Mouse (Mus musculus): ENCODE results near the gene Inpp5k. TPM values are rescaled to one million over a fixed set of nuclear protein-coding genes. Genes with fewer than 3 reads are reported as not detected.
"Not testable (repeated sequence)": the region's sequence is repeated elsewhere in the genome, so short reads cannot be mapped to it uniquely, and the experiment has no call there.

The Inpp5k gene
- polyA plus RNA-seq, 1 experiment from 2014 or later: 40.0 TPM

- Histone ChIP-seq H3K36me3 (ENCODE audit: control insufficient read depth, insufficient read depth, low read length) (peaks cover 11% of the 10 kb centered on the region), H3K4me2 (ENCODE audit: low read length) (no peak overlapping the region), H3K9me3 (replicated peaks; ENCODE audit: control insufficient read depth, low read length, poor library complexity, severe bottlenecking) (no peaks in the 10 kb centered on the region), H3K4me1 (ENCODE audit: control insufficient read depth, insufficient read depth, low read length) (peaks cover 5% of the 10 kb centered on the region), H3K4me3 (ENCODE audit: low read depth, low read length) (no peak overlapping the region), H3K27ac (ENCODE audit: low read length) (no peak overlapping the region), H3K9ac (ENCODE audit: low read depth, low read length) (no peak overlapping the region), H3K27me3 (ENCODE audit: control insufficient read depth, insufficient read depth, low read depth, low read length) (no peaks in the 10 kb centered on the region)
- 94% methylated on average over 1 of the region's 1 CpGs for WGBS
- ATAC-seq: no peak
Measured at GRCm38 (mm10) chr11:75689977-75690376, 59.2 kb downstream of the Inpp5k start.

GRCm38 (mm10) chr11:75691047-75691446 is 60.3 kb downstream of the Inpp5k start:
- Histone ChIP-seq H3K4me3 (ENCODE audit: low read depth, low read length) (no peak overlapping the region), H3K9me3 (replicated peaks; ENCODE audit: control insufficient read depth, low read length, poor library complexity, severe bottlenecking) (no peaks in the 10 kb centered on the region), H3K4me2 (ENCODE audit: low read length) (no peak overlapping the region), H3K27me3 (ENCODE audit: control insufficient read depth, insufficient read depth, low read depth, low read length) (no peaks in the 10 kb centered on the region), H3K9ac (ENCODE audit: low read depth, low read length) (no peak overlapping the region), H3K4me1 (ENCODE audit: control insufficient read depth, insufficient read depth, low read length) (peaks cover 2% of the 10 kb centered on the region), H3K36me3 (ENCODE audit: control insufficient read depth, insufficient read depth, low read length) (peaks cover 11% of the 10 kb centered on the region), H3K27ac (ENCODE audit: low read length) (no peak overlapping the region)
- no peak for ATAC-seq

GRCm38 (mm10) chr11:75693570-75693969 is 62.8 kb downstream of the Inpp5k start:
- Histone ChIP-seq H3K27ac (ENCODE audit: low read length) (no peak overlapping the region), H3K36me3 (ENCODE audit: control insufficient read depth, insufficient read depth, low read length) (peaks cover 20% of the 10 kb centered on the region), H3K9ac (ENCODE audit: low read depth, low read length) (no peak overlapping the region), H3K9me3 (replicated peaks; ENCODE audit: control insufficient read depth, low read length, poor library complexity, severe bottlenecking) (no peaks in the 10 kb centered on the region), H3K4me3 (ENCODE audit: low read depth, low read length) (no peak overlapping the region), H3K4me2 (ENCODE audit: low read length) (no peak overlapping the region), H3K4me1 (ENCODE audit: control insufficient read depth, insufficient read depth, low read length) (no peaks in the 10 kb centered on the region), H3K27me3 (ENCODE audit: control insufficient read depth, insufficient read depth, low read depth, low read length) (no peaks in the 10 kb centered on the region)
- no peak for ATAC-seq
- 92% methylated on average over 5 of the region's 5 CpGs for WGBS

- H3K27ac ChIP-seq (ENCODE audit: low read length); ATAC-seq; H3K4me2 ChIP-seq (ENCODE audit: low read length); H3K9ac ChIP-seq (ENCODE audit: low read depth, low read length); H3K4me3 ChIP-seq (ENCODE audit: low read depth, low read length); H3K9me3 ChIP-seq (replicated peaks; ENCODE audit: control insufficient read depth, low read length, poor library complexity, severe bottlenecking); H3K4me1 ChIP-seq (ENCODE audit: control insufficient read depth, insufficient read depth, low read length); H3K27me3 ChIP-seq (ENCODE audit: control insufficient read depth, insufficient read depth, low read depth, low read length): not testable (repeated sequence)
- 96% methylated on average over 3 of the region's 3 CpGs for WGBS
- peaks cover 34% of the 10 kb centered on the region for H3K36me3 ChIP-seq (ENCODE audit: control insufficient read depth, insufficient read depth, low read length)
Measured at GRCm38 (mm10) chr11:75697464-75697863, 66.7 kb downstream of the Inpp5k start.

Other genes starting within 250 kb of the Inpp5k start
- gene Serpinf1, start 208.3 kb upstream of the Inpp5k start, polyA plus RNA-seq (2015; fragmentation: Nextera tagmentation; extraction: Ambion mirVana): 28.5 and 31.8 TPM in 2 replicates
- not detected in 2 replicates for gene Serpinf2, start 191.4 kb upstream of the Inpp5k start, polyA plus RNA-seq (2015; fragmentation: Nextera tagmentation; extraction: Ambion mirVana)
- 7.4 and 7.6 TPM in 2 replicates for gene Wdr81, start 176.3 kb upstream of the Inpp5k start, polyA plus RNA-seq (2015; fragmentation: Nextera tagmentation; extraction: Ambion mirVana)
- gene Tlcd2, start 169.3 kb upstream of the Inpp5k start, polyA plus RNA-seq (2015; fragmentation: Nextera tagmentation; extraction: Ambion mirVana): 1.9 TPM in 2 replicates
- 42.9 and 47.6 TPM in 2 replicates for gene Prpf8, start 144.2 kb upstream of the Inpp5k start, polyA plus RNA-seq (2015; fragmentation: Nextera tagmentation; extraction: Ambion mirVana)
- 2.8 and 2.9 TPM in 2 replicates for gene Rilp, start 120.9 kb upstream of the Inpp5k start, polyA plus RNA-seq (2015; fragmentation: Nextera tagmentation; extraction: Ambion mirVana)
- gene Scarf1, start 117.4 kb upstream of the Inpp5k start, polyA plus RNA-seq (2015; fragmentation: Nextera tagmentation; extraction: Ambion mirVana): 3.4 and 4.3 TPM in 2 replicates
- 19.4 and 21.0 TPM in 2 replicates for gene Slc43a2, start 99.3 kb upstream of the Inpp5k start, polyA plus RNA-seq (2015; fragmentation: Nextera tagmentation; extraction: Ambion mirVana)
- gene Pitpna, start 42.9 kb upstream of the Inpp5k start, polyA plus RNA-seq (2015; fragmentation: Nextera tagmentation; extraction: Ambion mirVana): 95.7 and 98.3 TPM in 2 replicates
- 10.3 and 10.8 TPM in 2 replicates for gene Myo1c, start 19.5 kb downstream of the Inpp5k start, polyA plus RNA-seq (2015; fragmentation: Nextera tagmentation; extraction: Ambion mirVana)
- gene Crk, start 48.3 kb downstream of the Inpp5k start, polyA plus RNA-seq (2015; fragmentation: Nextera tagmentation; extraction: Ambion mirVana): 105 and 118 TPM in 2 replicates
- 1,507 and 1,584 TPM in 2 replicates for gene Ywhae, start 101.9 kb downstream of the Inpp5k start, polyA plus RNA-seq (2015; fragmentation: Nextera tagmentation; extraction: Ambion mirVana)
- gene Doc2b, start 165.1 kb downstream of the Inpp5k start, polyA plus RNA-seq (2015; fragmentation: Nextera tagmentation; extraction: Ambion mirVana): 4.2 and 5.0 TPM in 2 replicates